Mouse (Mus musculus) liver, adult 2 months (tissue): ENCODE measurements at regions not wholly inside any gene's neighbourhood (a gene's known extent, or its start where the extent isn't known, plus 50 kb on each side); places are given as distances from the start of the nearest gene placed in this dataset.

Experiments used
- DNase-seq: peaks from one replicate; pipeline ENCODE4 v3.0.0-alpha.2; 2011; ENCODE audit warnings: low read depth, low spot score; ENCODE audit errors: extremely low read depth
- H3K27ac ChIP-seq: fragments of 200-500 bp; replicated peaks from 2 replicates; pipeline ENCODE4 v1.5.1; 2012; ENCODE audit warnings: low read depth, mild to moderate bottlenecking, control low read depth, inconsistent platforms, low read length; ENCODE audit not compliant: insufficient read depth
- H3K27me3 ChIP-seq: fragments of 200-500 bp; 2 replicates; pipeline ENCODE4 v1.6.1; 2012; ENCODE audit warnings: mild to moderate bottlenecking, moderate library complexity, low read length, inconsistent platforms; ENCODE audit not compliant: control insufficient read depth, insufficient read depth
- H3K36me3 ChIP-seq: fragments of 200-500 bp; 2 replicates; pipeline ENCODE4 v1.6.1; 2012; ENCODE audit warnings: low read length, inconsistent platforms; ENCODE audit not compliant: control insufficient read depth, insufficient read depth
- H3K4me1 ChIP-seq: fragments of 200-500 bp; 2 replicates; pipeline ENCODE4 v1.6.1; 2011; ENCODE audit warnings: low read length; ENCODE audit not compliant: control insufficient read depth, insufficient read depth
- H3K4me3 ChIP-seq: fragments of 200-500 bp; 2 replicates; pipeline ENCODE4 v1.5.1; 2011; ENCODE audit warnings: low read depth, mild to moderate bottlenecking, control low read depth, low read length, moderate library complexity; ENCODE audit not compliant: insufficient read depth
- H3K79me2 ChIP-seq: fragments of 200-500 bp; 2 replicates; pipeline ENCODE4 v1.6.1; 2012; ENCODE audit warnings: inconsistent platforms, mild to moderate bottlenecking, low read length, moderate library complexity; ENCODE audit not compliant: control insufficient read depth, insufficient read depth
- H3K9ac ChIP-seq: fragments of 200-500 bp; 2 replicates; pipeline ENCODE4 v1.6.1; 2012; ENCODE audit warnings: low read depth, mild to moderate bottlenecking, control low read depth, inconsistent platforms, low read length
- CTCF ChIP-seq: fragments of 200-500 bp; IDR thresholded peaks from 2 replicates; pipeline ENCODE4 v1.5.1; 2011; ENCODE audit warnings: low read depth, low read length, control low read depth
- POLR2A ChIP-seq: fragments of 200-500 bp; IDR thresholded peaks from 2 replicates; pipeline ENCODE4 v1.6.1; 2011; ENCODE audit warnings: low read length, control low read depth; ENCODE audit not compliant: insufficient read depth; ENCODE audit errors: extremely low read depth
- WGBS: fragments of 180-500 bp; shearing (Covaris S2); methylation state at CpG from one replicate; pipeline ENCODE4 v1.1.7; 2018; 5-methylcytosine and 5-hydroxymethylcytosine counted together

DNA sequence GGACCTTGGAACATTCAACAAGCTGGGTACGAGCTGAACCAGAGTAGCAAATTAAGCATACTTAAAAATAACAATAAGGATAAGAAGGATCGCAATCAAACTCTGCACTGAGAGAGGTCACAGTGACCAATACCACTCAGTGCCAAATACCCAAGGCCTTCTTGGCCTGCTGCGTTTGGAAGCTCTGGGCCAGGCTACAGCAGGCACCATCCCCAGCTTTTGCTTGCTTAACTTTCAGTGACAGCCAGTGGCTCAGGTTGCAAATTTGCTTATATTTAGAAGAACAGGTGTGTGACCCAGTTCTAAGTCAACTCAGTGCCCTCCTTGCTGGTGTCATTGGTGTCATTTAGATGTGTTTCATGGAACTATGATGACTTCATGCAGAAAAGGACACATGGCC lies 335.7 kb upstream of the Gm9747 start:
- H3K9ac ChIP-seq = no peak overlapping the region
- no peak for DNase-seq
- TF ChIP-seq CTCF (no peak), POLR2A (no peak)
- no peak overlapping the region for H3K27ac ChIP-seq
- H3K27me3 ChIP-seq = no peaks in the 10 kb centered on the region
- 72% methylated on average over 3 of the region's 3 CpGs for WGBS
- no peaks in the 10 kb centered on the region for H3K36me3 ChIP-seq
- H3K4me3 ChIP-seq = no peak overlapping the region
- no peaks in the 10 kb centered on the region for H3K4me1 ChIP-seq
- H3K79me2 ChIP-seq = no peaks in the 10 kb centered on the region

DNA sequence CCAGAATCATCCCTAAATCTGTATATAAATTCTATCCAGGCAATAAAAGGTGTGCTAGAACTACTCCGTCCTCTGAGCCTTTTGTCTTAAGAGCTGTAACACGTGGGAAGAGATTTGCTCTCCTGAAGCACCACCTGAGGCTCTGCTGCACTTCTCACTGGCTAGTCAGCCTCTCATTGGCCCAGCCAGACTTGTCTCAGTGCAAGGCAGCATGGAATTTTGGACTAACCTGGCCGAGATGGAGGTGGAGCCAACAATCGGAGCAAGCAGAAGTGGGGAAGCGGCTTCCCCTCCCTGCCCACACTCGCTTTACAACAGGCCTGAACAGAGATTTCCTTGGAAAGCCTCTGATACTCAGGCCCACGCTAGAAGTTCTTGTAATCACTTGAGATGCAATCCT lies 332.1 kb upstream of the Gm9747 start:
- H3K27me3 ChIP-seq = no peaks in the 10 kb centered on the region
- H3K36me3 ChIP-seq = no peaks in the 10 kb centered on the region
- H3K79me2 ChIP-seq = no peaks in the 10 kb centered on the region
- H3K27ac ChIP-seq = no peak overlapping the region
- H3K4me1 ChIP-seq = no peaks in the 10 kb centered on the region
- TF ChIP-seq POLR2A (no peak), CTCF (no peak)
- 74% methylated on average over 7 of the region's 7 CpGs for WGBS
- DNase-seq = no peak
- H3K4me3 ChIP-seq = no peak overlapping the region
- H3K9ac ChIP-seq = no peak overlapping the region

DNA sequence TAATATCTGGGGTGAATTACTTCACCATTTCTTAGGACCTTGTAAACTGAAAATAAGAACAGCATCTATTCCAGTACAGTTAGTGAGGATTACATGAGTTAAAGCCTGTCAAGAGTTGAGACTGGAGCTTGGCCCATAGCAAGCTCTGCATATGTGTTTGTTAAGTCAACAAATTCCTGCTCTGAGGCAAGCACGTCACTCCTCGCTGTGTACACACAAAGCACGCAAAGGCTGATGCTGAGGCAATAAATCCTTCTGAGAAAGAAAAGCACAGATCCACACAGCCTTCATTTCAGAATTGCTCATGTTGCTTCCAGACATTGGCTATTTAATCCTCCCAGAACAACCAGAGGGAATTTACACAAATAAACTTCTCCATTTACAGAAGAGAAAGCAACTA lies 328.9 kb upstream of the Gm9747 start:
- WGBS = 21% methylated on average over 3 of the region's 3 CpGs
- no peaks in the 10 kb centered on the region for H3K27me3 ChIP-seq
- H3K27ac ChIP-seq = no peak overlapping the region
- H3K4me1 ChIP-seq = no peaks in the 10 kb centered on the region
- no peak overlapping the region for H3K4me3 ChIP-seq
- H3K79me2 ChIP-seq = no peaks in the 10 kb centered on the region
- TF ChIP-seq CTCF (no peak), POLR2A (no peak)
- DNase-seq = peak; percentile 33
- H3K36me3 ChIP-seq = no peaks in the 10 kb centered on the region
- H3K9ac ChIP-seq = no peak overlapping the region

DNA sequence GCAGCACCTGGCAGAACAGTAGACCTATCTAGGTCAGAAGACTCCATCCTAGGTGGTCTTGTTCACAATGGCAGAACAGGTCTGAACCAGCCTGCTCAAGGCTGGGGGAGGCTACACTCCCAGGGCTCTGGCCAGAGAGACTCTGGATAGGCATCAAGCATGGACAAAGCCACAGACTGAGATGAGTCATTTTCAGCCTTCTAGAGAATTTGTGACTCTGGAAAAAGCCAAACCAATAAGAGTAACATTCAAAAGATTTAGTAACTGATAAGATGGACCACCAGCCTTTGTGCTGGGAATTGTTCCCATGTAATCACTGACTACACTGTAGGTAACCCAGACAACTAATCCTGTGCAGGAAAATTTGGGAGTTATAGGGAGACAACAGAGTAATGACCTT lies 320.3 kb upstream of the Gm9747 start:
- H3K4me1 ChIP-seq = no peaks in the 10 kb centered on the region
- H3K36me3 ChIP-seq = no peaks in the 10 kb centered on the region
- no peaks in the 10 kb centered on the region for H3K27me3 ChIP-seq
- H3K9ac ChIP-seq = no peak overlapping the region
- TF ChIP-seq POLR2A (no peak), CTCF (no peak)
- no peaks in the 10 kb centered on the region for H3K79me2 ChIP-seq
- no peak overlapping the region for H3K27ac ChIP-seq
- no peak overlapping the region for H3K4me3 ChIP-seq
- no peak for DNase-seq

DNA sequence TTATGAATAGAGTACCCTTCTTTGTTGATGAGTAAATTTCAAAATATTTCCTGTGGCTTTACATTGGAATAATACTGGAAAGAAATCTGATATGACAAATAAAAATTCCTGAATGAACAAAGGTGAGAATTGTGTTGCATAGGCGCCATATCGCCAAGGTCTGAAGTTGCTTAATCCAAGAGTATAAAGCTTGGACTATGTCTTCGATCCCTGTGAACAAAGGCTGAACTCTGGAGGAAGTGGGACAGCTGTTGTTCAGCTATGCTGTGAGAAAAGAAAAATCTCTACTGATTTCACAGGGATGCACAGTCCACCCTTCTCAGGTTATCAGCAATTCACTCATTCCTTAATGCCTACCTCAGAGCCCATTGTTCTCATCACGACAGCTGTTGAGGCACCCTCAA lies 319.3 kb upstream of the Gm9747 start:
- TF ChIP-seq CTCF (no peak), POLR2A (no peak)
- no peak overlapping the region for H3K27ac ChIP-seq
- H3K4me1 ChIP-seq = no peaks in the 10 kb centered on the region
- no peak for DNase-seq
- no peak overlapping the region for H3K9ac ChIP-seq
- no peaks in the 10 kb centered on the region for H3K36me3 ChIP-seq
- no peaks in the 10 kb centered on the region for H3K79me2 ChIP-seq
- H3K4me3 ChIP-seq = no peak overlapping the region
- 88% methylated on average over 4 of the region's 4 CpGs for WGBS
- H3K27me3 ChIP-seq = no peaks in the 10 kb centered on the region

DNA sequence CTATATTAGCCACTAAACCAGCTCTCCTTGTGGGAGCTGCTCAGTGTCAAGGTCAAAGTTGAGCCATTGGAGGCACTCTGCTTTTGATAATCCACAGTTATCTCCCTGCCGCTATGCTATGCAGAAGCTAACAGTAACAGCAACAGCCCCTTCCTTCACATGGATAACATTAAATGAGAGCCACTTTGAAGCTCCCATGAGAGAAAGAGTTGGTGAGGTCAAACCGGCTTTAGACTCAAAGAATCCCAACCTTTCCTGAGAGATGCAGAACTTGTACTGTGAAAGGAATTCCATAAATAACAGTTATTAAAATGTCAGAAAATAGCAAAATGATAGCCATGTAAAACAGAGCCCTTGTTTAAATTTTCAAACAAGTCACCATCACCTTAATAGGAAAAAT lies 316.1 kb upstream of the Gm9747 start:
- Histone ChIP-seq H3K79me2 (no peaks in the 10 kb centered on the region), H3K9ac (no peak overlapping the region), H3K4me1 (no peaks in the 10 kb centered on the region), H3K36me3 (no peaks in the 10 kb centered on the region), H3K27ac (no peak overlapping the region), H3K4me3 (no peak overlapping the region), H3K27me3 (no peaks in the 10 kb centered on the region)
- TF ChIP-seq POLR2A = no peak
- TF ChIP-seq CTCF = no peak
- DNase-seq = no peak
- WGBS = 76% methylated on average over 2 of the region's 2 CpGs
